Mouse (Mus musculus) neural tube, embryonic 11.5 days (tissue): Measurements from ENCODE around the gene Ankrd39. TPM values are rescaled to one million over a fixed set of nuclear protein-coding genes. Genes with fewer than 3 reads are reported as not detected.

Source experiments
- ATAC-seq: fragments of 200-750 bp; cut with Nextera tagmentation; 2 replicates; pipeline ENCODE4 v1.8.0; 2017; ENCODE audit warnings: moderate number of reproducible peaks, mild to moderate bottlenecking, moderate TSS enrichment, moderate library complexity; ENCODE audit not compliant: insufficient read depth, low FRiP score, low TSS enrichment
- DNase-seq: peaks from one replicate; pipeline ENCODE4 v3.0.0-alpha.2; 2015; ENCODE audit warnings: low spot score
- H3K27ac ChIP-seq: fragments of 300-500 bp; sonication (generic); 2 replicates; pipeline ENCODE4 v1.5.1; 2014; ENCODE audit warnings: low read depth, mild to moderate bottlenecking, low read length
- H3K27me3 ChIP-seq: fragments of 300-500 bp; sonication (generic); 2 replicates; pipeline ENCODE4 v1.6.1; 2014; ENCODE audit warnings: mild to moderate bottlenecking, low read length, mixed read lengths; ENCODE audit not compliant: control insufficient read depth, insufficient read depth
- H3K36me3 ChIP-seq: fragments of 300-500 bp; sonication (generic); 2 replicates; pipeline ENCODE4 v1.6.1; 2014; ENCODE audit warnings: mild to moderate bottlenecking, low read length, moderate library complexity, mixed read lengths; ENCODE audit not compliant: control insufficient read depth, insufficient read depth
- H3K4me1 ChIP-seq: fragments of 300-500 bp; sonication (generic); 2 replicates; pipeline ENCODE4 v1.6.1; 2014; ENCODE audit warnings: low read length, mixed read lengths; ENCODE audit not compliant: control insufficient read depth, insufficient read depth
- H3K4me2 ChIP-seq: fragments of 300-500 bp; sonication (generic); 2 replicates; pipeline ENCODE4 v1.6.1; 2014; ENCODE audit warnings: low read depth, mild to moderate bottlenecking, moderate library complexity
- H3K4me3 ChIP-seq: fragments of 300-500 bp; sonication (generic); 2 replicates; pipeline ENCODE4 v1.5.1; 2014; ENCODE audit warnings: low read depth, low read length
- H3K9ac ChIP-seq: fragments of 300-500 bp; sonication (generic); 2 replicates; pipeline ENCODE4 v1.6.1; 2014; ENCODE audit warnings: mild to moderate bottlenecking, low read length
- H3K9me3 ChIP-seq: fragments of 300-500 bp; sonication (generic); 2 replicates; pipeline ENCODE4 v1.6.1; 2016; ENCODE audit warnings: low read length; ENCODE audit not compliant: control insufficient read depth
- WGBS: fragments of 180-500 bp; shearing (Covaris S2); extraction: QIAGEN DNeasy Blood & Tissue Kit; methylation state at CpG from one replicate; pipeline ENCODE4 v1.1.7; 2014; 5-methylcytosine and 5-hydroxymethylcytosine counted together
- polyA plus RNA-seq: library from polyadenylated mRNA; unstranded; fragments of >200 nt; fragmentation: Nextera tagmentation; extraction: Ambion mirVana; gene quantifications from 2 replicates; pipeline ENCODE4 v1.2.1, GENCODE M21; 2014

Gene Ankrd39
- polyA plus RNA-seq, 1 experiment from 2014 or later: 16.2 TPM

DNA sequence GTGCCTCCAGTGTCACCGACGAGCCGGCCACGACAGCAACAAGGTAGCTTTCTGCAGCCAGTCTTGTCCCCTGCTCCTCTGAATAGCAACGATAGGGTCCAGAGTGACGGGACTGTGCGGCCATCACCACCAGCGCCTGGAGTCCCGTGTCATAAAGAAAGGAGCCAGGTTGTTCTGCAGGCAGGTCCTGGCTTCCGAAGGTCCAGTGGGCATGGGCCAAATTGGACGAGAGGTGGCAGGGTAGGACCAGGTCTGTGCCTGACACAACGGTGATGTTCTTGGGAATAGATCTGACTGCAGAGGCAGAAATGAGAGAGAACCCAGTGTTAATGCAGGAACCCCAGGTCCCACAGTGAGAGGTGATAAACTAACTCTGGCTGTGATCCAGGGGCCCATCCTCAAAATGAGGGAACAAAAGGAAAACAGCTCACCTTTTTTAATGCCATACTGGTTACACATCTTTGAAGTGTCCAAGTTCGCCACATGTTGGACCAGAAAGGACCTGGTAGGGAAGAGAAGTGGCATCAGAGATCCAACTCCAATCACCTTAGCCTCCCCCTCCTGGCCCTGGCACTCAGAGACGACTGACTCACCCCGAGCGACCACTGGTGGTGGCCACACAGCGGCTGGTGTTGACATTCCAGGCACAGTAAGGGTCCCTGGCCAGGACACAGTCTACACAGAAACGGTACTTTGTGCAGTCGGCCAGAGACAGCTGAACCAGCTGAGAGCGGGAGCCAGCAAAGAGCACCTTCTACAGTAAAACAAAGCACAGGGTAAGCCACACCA lies 3.0 kb upstream of the Ankrd39 start:
- peaks cover 41% of the 10 kb centered on the region for H3K36me3 ChIP-seq
- DNase-seq (no peak), ATAC-seq (no peak)
- WGBS: 79% methylated on average over 20 of the region's 20 CpGs
- H3K27ac ChIP-seq: no peak overlapping the region
- H3K4me2 ChIP-seq: no peak overlapping the region
- no peaks in the 10 kb centered on the region for H3K27me3 ChIP-seq
- H3K9ac ChIP-seq: no peak overlapping the region
- H3K9me3 ChIP-seq: no peaks in the 10 kb centered on the region
- peaks cover 31% of the 10 kb centered on the region for H3K4me1 ChIP-seq
- H3K4me3 ChIP-seq: no peak overlapping the region

DNA sequence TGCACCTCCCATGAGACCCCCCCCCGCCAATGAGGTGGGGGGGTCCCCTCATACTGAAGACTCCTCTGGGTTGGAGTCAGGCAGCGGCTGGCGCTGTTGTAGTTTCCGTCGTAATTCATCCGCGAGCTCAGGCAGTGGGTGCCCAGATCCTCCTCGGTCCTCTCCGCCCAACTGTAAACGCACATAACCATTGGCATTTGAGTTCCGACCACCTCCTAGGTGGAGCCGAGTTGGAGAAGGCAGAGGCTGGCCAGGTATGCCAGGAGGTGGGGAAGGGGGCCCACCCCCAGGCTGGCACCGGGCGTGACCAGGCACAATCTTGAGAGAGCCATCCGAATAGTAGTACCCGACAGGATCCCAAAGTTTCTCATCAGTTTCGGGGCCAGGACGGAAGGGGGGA lies 2.2 kb upstream of the Ankrd39 start:
- ATAC-seq (no peak), DNase-seq (no peak)
- no peaks in the 10 kb centered on the region for H3K27me3 ChIP-seq
- H3K4me1 ChIP-seq: peaks cover 24% of the 10 kb centered on the region
- H3K9ac ChIP-seq: no peak overlapping the region
- 89% methylated on average over 18 of the region's 18 CpGs for WGBS
- no peaks in the 10 kb centered on the region for H3K9me3 ChIP-seq
- no peak overlapping the region for H3K27ac ChIP-seq
- no peak overlapping the region for H3K4me3 ChIP-seq
- H3K36me3 ChIP-seq: peaks cover 41% of the 10 kb centered on the region
- no peak overlapping the region for H3K4me2 ChIP-seq

DNA sequence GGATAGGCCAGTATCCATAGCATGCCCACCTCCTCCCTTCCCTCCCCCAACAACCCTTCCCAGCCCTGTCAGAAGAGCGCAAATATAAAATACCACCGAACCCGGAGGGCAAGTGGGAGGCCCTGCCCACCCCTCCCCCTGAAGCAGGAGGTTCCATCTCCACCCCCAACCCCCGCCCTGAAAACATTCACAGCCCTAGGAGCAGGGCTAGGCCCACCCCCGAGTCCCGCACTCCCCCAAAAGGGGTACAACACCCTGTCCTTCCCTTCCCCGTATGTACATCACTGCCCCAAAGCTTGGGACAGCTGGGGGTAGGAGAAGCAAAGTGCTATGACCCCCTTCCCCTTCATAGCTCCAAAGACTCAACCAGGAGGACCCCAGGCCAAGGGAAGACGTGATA lies 1.5 kb upstream of the Ankrd39 start:
- no peak for ATAC-seq
- Histone ChIP-seq H3K4me2 (no peak overlapping the region), H3K4me1 (peaks cover 18% of the 10 kb centered on the region), H3K9me3 (no peaks in the 10 kb centered on the region), H3K9ac (no peak overlapping the region), H3K27me3 (no peaks in the 10 kb centered on the region), H3K27ac (no peak overlapping the region), H3K4me3 (no peak overlapping the region), H3K36me3 (peaks cover 37% of the 10 kb centered on the region)
- 56% methylated on average over 8 of the region's 8 CpGs for WGBS
- DNase-seq: no peak

DNA sequence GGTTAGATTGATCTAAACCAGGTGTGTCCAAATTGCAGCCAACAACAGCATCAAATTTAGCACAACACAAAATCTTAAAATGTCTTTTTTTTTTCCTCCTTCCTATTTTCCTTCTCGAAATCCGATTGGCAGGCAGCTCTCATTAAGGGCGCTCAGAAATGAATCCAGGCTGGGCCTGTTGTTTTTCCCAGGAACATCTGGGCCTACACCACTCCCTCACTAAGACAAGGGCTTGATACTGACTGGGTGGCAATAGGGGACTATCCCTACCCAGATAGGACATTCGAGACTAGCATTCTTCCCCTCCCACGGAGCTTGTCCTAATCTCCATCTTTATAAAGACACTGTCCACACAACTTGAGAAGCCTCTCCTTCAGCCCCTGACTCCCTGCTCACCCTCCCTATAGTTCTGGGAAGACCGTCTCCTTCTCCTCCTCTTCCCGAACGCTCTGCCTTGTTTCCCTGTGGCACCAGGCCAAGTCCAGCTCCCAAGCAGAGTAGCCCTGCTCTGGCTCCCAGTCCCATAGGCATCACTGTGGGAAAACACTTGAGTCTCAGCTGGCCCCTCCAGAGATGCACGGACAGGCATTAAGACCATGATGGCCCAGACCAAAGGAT lies 845 bp upstream of the Ankrd39 start:
- Histone ChIP-seq H3K4me2 (no peak overlapping the region), H3K36me3 (peaks cover 31% of the 10 kb centered on the region), H3K9ac (no peak overlapping the region), H3K4me1 (peaks cover 18% of the 10 kb centered on the region), H3K27ac (no peak overlapping the region), H3K4me3 (no peak overlapping the region), H3K27me3 (no peaks in the 10 kb centered on the region), H3K9me3 (no peaks in the 10 kb centered on the region)
- DNase-seq (no peak), ATAC-seq (no peak)
- 61% methylated on average over 9 of the region's 9 CpGs for WGBS

DNA sequence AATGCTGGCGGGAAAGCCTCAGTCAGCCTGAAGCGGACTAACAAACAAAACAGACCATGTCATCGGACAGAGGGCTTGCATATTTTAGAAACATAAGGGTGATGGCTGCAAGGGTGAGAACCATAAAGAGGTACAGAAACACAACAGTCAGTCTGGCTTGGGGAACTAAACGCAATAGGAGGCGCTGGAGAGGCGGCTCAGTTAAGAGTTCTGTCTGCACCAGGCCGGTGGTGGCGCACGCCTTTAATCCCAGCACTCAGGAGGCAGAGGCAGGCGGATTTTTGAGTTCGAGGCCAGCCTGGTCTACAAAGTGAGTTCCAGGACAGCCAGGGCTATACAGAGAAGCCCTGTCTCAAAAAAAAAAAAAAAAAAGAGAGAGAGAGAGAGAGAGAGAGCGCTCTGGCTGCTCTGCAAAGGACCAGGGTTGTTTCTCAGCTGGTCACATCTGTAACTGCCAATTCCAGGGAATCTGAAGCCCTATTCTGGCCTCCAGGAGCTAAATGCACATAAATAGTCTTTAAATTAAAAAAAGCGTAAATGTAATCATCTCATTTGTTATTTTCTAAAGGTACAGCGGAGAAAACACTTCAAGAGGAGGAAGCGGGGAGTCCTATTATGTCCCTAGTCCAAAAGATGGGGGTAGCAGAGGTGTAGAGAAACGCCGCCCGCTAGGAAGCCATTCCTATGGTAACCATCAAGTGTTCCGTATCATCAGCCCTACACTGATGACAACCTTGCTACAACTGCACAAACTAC lies 1.2 kb downstream of the Ankrd39 start:
- DNase-seq (no peak), ATAC-seq (no peak)
- Histone ChIP-seq H3K36me3 (peaks cover 16% of the 10 kb centered on the region), H3K4me3 (peak overlapping the region; percentile 59), H3K27me3 (no peaks in the 10 kb centered on the region), H3K4me1 (peaks cover 18% of the 10 kb centered on the region), H3K9ac (no peak overlapping the region; the same call in 1 of the 2 replicates), H3K4me2 (peak overlapping the region; percentile 60), H3K9me3 (no peaks in the 10 kb centered on the region), H3K27ac (no peak overlapping the region)
- 72% methylated on average over 19 of the region's 19 CpGs for WGBS

DNA sequence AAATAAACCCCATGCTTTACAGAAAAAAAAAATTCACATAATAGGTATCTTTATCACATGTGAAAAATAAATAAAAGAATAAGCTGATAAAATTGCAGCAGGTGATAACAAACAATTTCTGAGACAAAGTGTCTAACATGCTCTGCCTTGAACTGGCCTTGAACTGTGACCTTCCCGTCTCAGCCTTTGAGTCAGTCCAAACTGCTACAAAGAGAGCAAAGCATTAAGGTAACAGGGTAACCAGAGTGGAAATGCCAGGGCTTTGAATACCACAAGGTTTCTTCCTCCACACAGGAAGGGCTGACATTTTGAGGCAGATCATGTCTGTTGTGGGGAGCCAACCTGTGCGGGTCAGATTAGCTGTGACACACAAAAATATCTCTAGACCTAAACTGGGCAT lies 1.9 kb downstream of the Ankrd39 start:
- Histone ChIP-seq H3K4me2 (no peak overlapping the region), H3K9me3 (no peaks in the 10 kb centered on the region), H3K36me3 (peaks cover 20% of the 10 kb centered on the region), H3K4me1 (peaks cover 18% of the 10 kb centered on the region), H3K4me3 (no peak overlapping the region), H3K27me3 (no peaks in the 10 kb centered on the region), H3K27ac (no peak overlapping the region), H3K9ac (no peak overlapping the region)
- 82% methylated on average over 2 of the region's 2 CpGs for WGBS
- DNase-seq (no peak), ATAC-seq (no peak)

DNA sequence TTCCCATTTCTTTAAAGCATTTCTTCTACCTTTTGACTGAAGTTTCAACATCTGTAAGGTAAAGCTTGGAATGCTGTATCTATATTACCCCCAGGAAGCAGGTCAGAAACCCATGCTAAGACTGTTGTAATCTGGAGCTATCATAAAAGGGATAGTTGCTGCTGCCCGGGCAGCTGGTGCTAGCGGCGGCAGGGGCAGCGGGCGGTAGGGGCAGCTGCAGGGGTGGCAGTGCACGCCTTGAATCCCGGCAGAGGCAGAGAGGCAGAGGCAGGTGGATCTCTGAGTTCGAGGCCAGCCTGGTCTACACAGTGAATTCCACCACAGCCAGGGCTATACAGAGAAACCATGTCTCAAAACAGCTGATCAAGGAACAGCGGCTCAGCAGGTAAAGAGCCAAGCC lies 4.3 kb downstream of the Ankrd39 start:
- H3K36me3 ChIP-seq: peaks cover 7% of the 10 kb centered on the region; the same call in 1 of the 2 replicates
- H3K9ac ChIP-seq: no peak overlapping the region
- no peak overlapping the region for H3K27ac ChIP-seq

DNA sequence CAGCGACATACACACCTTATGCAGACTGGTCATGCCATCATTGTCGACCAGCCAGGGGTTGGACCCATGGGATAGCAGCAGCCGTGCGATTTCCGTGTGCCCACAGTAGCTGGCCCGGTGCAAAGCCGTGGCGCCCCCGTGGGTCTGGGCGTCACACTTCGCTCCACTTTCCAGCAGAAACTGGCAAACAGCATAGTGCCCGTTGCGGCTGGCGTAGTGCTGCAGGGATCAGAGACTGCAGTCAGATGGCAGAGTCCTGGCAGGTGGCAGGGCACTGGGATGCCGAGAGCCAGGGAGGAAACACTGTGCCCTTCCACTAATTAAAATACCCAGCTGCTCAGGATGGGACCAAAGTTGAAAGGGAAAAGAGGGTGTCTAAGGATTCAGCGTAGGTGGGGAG lies 5.4 kb downstream of the Ankrd39 start:
- 95% methylated on average over 16 of the region's 16 CpGs for WGBS
- Histone ChIP-seq H3K9me3 (no peaks in the 10 kb centered on the region), H3K4me2 (no peak overlapping the region), H3K9ac (no peak overlapping the region), H3K27ac (no peak overlapping the region), H3K4me1 (peaks cover 6% of the 10 kb centered on the region), H3K4me3 (no peak overlapping the region), H3K36me3 (peaks cover 7% of the 10 kb centered on the region; the same call in 1 of the 2 replicates), H3K27me3 (no peaks in the 10 kb centered on the region)
- DNase-seq: no peak
- no peak for ATAC-seq

More for the DNA sequence above, 4.3 kb downstream of the Ankrd39 start:
- Histone ChIP-seq H3K4me3 (no peak overlapping the region), H3K9me3 (no peaks in the 10 kb centered on the region), H3K4me2 (no peak overlapping the region), H3K4me1 (peaks cover 6% of the 10 kb centered on the region), H3K27me3 (no peaks in the 10 kb centered on the region)
- DNase-seq: no peak
- WGBS: 92% methylated on average over 9 of the region's 9 CpGs
- no peak for ATAC-seq
